Mouse (Mus musculus): ENCODE measurements around the gene Mrps26. TPM values are rescaled to one million over a fixed set of nuclear protein-coding genes. Genes with fewer than 3 reads are reported as not detected.
A peak's percentile ranks its signal among the peaks of the same experiment; 100 is the strongest.

Gene Mrps26
- total RNA-seq, 1 experiment = 57.0 TPM

GRCm38 (mm10) chr2:130564983-130565382 lies 1.4 kb downstream of the Mrps26 start:
- H3K9ac ChIP-seq (ENCODE audit: insufficient read depth, low read depth, low read length, poor library complexity, severe bottlenecking) = peak overlapping the region; percentile 91; the same call in 1 of the 2 replicates
- no peak overlapping the region; a peak in 1 of 4 replicates for H3K4me3 ChIP-seq (ENCODE audit: insufficient read depth in 1 of 2, low read depth in 1 of 2, low read length in 2 of 2, poor library complexity in 1 of 2, severe bottlenecking in 1 of 2)
- DNase-seq (ENCODE audit: low read depth, low spot score) = no peak
- H3K9me3 ChIP-seq (ENCODE audit: control insufficient read depth, insufficient read depth, low read depth, low read length) = no peaks in the 10 kb centered on the region
- TF ChIP-seq ZNF384 (IDR thresholded peaks at IDR 0.05; ENCODE audit: low read depth, low read length) (no peak), MAFK (IDR thresholded peaks at IDR 0.05; ENCODE audit: insufficient read depth, low read depth, low read length) (no peak), HCFC1 (IDR thresholded peaks at IDR 0.05; ENCODE audit: borderline replicate concordance, insufficient read depth, low read length) (no peak), CHD2 (IDR thresholded peaks at IDR 0.05; ENCODE audit: low read depth, low read length) (no peak), ZC3H11A (IDR thresholded peaks at IDR 0.05; ENCODE audit: borderline replicate concordance, low read depth, low read length) (no peak)
- peaks cover 6% of the 10 kb centered on the region; the same call in 1 of the 2 replicates for H3K36me3 ChIP-seq (ENCODE audit: control insufficient read depth, insufficient read depth, low read length, poor library complexity, severe bottlenecking)
- no peak overlapping the region for H3K27ac ChIP-seq (ENCODE audit: insufficient read depth, low read depth, low read length, poor library complexity, severe bottlenecking)
- H3K4me1 ChIP-seq (ENCODE audit: control insufficient read depth in 2 of 2, insufficient read depth in 2 of 2, low read length in 2 of 2, poor library complexity in 1 of 2) = peaks cover 0 to 9% of the 10 kb centered on the region in 2 experiments; a peak in 2 of 4 replicates
- in situ Hi-C loops (cut with MboI; ENCODE audit: low sequenced_read_pairs in 2 of 2, unreplicated experiment in 2 of 2) = no loop called here

GRCm38 (mm10) chr2:130568921-130569320 lies 5.4 kb downstream of the Mrps26 start:
- DNase-seq (ENCODE audit: low read depth, low spot score) = no peak
- TF ChIP-seq ZNF384 (IDR thresholded peaks at IDR 0.05; ENCODE audit: low read depth, low read length) (no peak), HCFC1 (IDR thresholded peaks at IDR 0.05; ENCODE audit: borderline replicate concordance, insufficient read depth, low read length) (no peak), ZC3H11A (IDR thresholded peaks at IDR 0.05; ENCODE audit: borderline replicate concordance, low read depth, low read length) (no peak), MAFK (IDR thresholded peaks at IDR 0.05; ENCODE audit: insufficient read depth, low read depth, low read length) (no peak), CHD2 (IDR thresholded peaks at IDR 0.05; ENCODE audit: low read depth, low read length) (no peak)
- H3K4me1 ChIP-seq (ENCODE audit: control insufficient read depth in 2 of 2, insufficient read depth in 2 of 2, low read length in 2 of 2, poor library complexity in 1 of 2) = peaks cover 0 to 9% of the 10 kb centered on the region in 2 experiments; a peak in 2 of 4 replicates
- in situ Hi-C loops (cut with MboI; ENCODE audit: low sequenced_read_pairs in 2 of 2, unreplicated experiment in 2 of 2) = no loop called here
- H3K9ac ChIP-seq (ENCODE audit: insufficient read depth, low read depth, low read length, poor library complexity, severe bottlenecking) = no peak overlapping the region
- no peak overlapping the region for H3K27ac ChIP-seq (ENCODE audit: insufficient read depth, low read depth, low read length, poor library complexity, severe bottlenecking)
- peaks cover 6% of the 10 kb centered on the region; the same call in 1 of the 2 replicates for H3K36me3 ChIP-seq (ENCODE audit: control insufficient read depth, insufficient read depth, low read length, poor library complexity, severe bottlenecking)
- H3K4me3 ChIP-seq (ENCODE audit: insufficient read depth in 1 of 2, low read depth in 1 of 2, low read length in 2 of 2, poor library complexity in 1 of 2, severe bottlenecking in 1 of 2) = no peak overlapping the region
- no peaks in the 10 kb centered on the region for H3K9me3 ChIP-seq (ENCODE audit: control insufficient read depth, insufficient read depth, low read depth, low read length)

GRCm38 (mm10) chr2:130569926-130570325 lies 6.4 kb downstream of the Mrps26 start:
- H3K27ac ChIP-seq (ENCODE audit: insufficient read depth, low read depth, low read length, poor library complexity, severe bottlenecking) = no peak overlapping the region
- peaks cover 0 to 1% of the 10 kb centered on the region in 2 experiments; a peak in 1 of 4 replicates for H3K4me1 ChIP-seq (ENCODE audit: control insufficient read depth in 2 of 2, insufficient read depth in 2 of 2, low read length in 2 of 2, poor library complexity in 1 of 2)
- H3K36me3 ChIP-seq (ENCODE audit: control insufficient read depth, insufficient read depth, low read length, poor library complexity, severe bottlenecking) = peaks cover 5% of the 10 kb centered on the region; the same call in 1 of the 2 replicates
- no peak for DNase-seq (ENCODE audit: low read depth, low spot score)
- in situ Hi-C loops (cut with MboI; ENCODE audit: low sequenced_read_pairs in 2 of 2, unreplicated experiment in 2 of 2) = no loop called here
- TF ChIP-seq HCFC1 (IDR thresholded peaks at IDR 0.05; ENCODE audit: borderline replicate concordance, insufficient read depth, low read length) (no peak), ZNF384 (IDR thresholded peaks at IDR 0.05; ENCODE audit: low read depth, low read length) (no peak), CHD2 (IDR thresholded peaks at IDR 0.05; ENCODE audit: low read depth, low read length) (no peak), ZC3H11A (IDR thresholded peaks at IDR 0.05; ENCODE audit: borderline replicate concordance, low read depth, low read length) (no peak), MAFK (IDR thresholded peaks at IDR 0.05; ENCODE audit: insufficient read depth, low read depth, low read length) (no peak)
- no peak overlapping the region for H3K4me3 ChIP-seq (ENCODE audit: insufficient read depth in 1 of 2, low read depth in 1 of 2, low read length in 2 of 2, poor library complexity in 1 of 2, severe bottlenecking in 1 of 2)
- no peak overlapping the region for H3K9ac ChIP-seq (ENCODE audit: insufficient read depth, low read depth, low read length, poor library complexity, severe bottlenecking)
- no peaks in the 10 kb centered on the region for H3K9me3 ChIP-seq (ENCODE audit: control insufficient read depth, insufficient read depth, low read depth, low read length)

GRCm38 (mm10) chr2:130574960-130575359 lies 11.4 kb downstream of the Mrps26 start:
- Histone ChIP-seq H3K4me3 (ENCODE audit: insufficient read depth in 1 of 2, low read depth in 1 of 2, low read length in 2 of 2, poor library complexity in 1 of 2, severe bottlenecking in 1 of 2) (no peak overlapping the region), H3K27ac (ENCODE audit: insufficient read depth, low read depth, low read length, poor library complexity, severe bottlenecking) (no peak overlapping the region), H3K4me1 (ENCODE audit: control insufficient read depth in 2 of 2, insufficient read depth in 2 of 2, low read length in 2 of 2, poor library complexity in 1 of 2) (peaks cover 0 to 8% of the 10 kb centered on the region in 2 experiments; a peak in 2 of 4 replicates), H3K9me3 (ENCODE audit: control insufficient read depth, insufficient read depth, low read depth, low read length) (no peaks in the 10 kb centered on the region), H3K36me3 (ENCODE audit: control insufficient read depth, insufficient read depth, low read length, poor library complexity, severe bottlenecking) (no peaks in the 10 kb centered on the region), H3K9ac (ENCODE audit: insufficient read depth, low read depth, low read length, poor library complexity, severe bottlenecking) (no peak overlapping the region)
- no peak for DNase-seq (ENCODE audit: low read depth, low spot score)
- no peak for TF ChIP-seq MAFK (IDR thresholded peaks at IDR 0.05; ENCODE audit: insufficient read depth, low read depth, low read length)
- no peak for TF ChIP-seq HCFC1 (IDR thresholded peaks at IDR 0.05; ENCODE audit: borderline replicate concordance, insufficient read depth, low read length)
- no peak for TF ChIP-seq CHD2 (IDR thresholded peaks at IDR 0.05; ENCODE audit: low read depth, low read length)
- TF ChIP-seq ZNF384 (IDR thresholded peaks at IDR 0.05; ENCODE audit: low read depth, low read length) = no peak
- no peak for TF ChIP-seq ZC3H11A (IDR thresholded peaks at IDR 0.05; ENCODE audit: borderline replicate concordance, low read depth, low read length)
- in situ Hi-C loops (cut with MboI; ENCODE audit: low sequenced_read_pairs in 2 of 2, unreplicated experiment in 2 of 2) = no loop called here

All from ES-E14 (cell line).